Mouse (Mus musculus) CH12.LX (cell line): Measurements from ENCODE around the gene Prkcb. TPM values are rescaled to one million over a fixed set of nuclear protein-coding genes. Genes with fewer than 3 reads are reported as not detected.
A peak's percentile ranks its signal among the peaks of the same experiment; 100 is the strongest.

Source experiments
- DNase-seq: peaks from one replicate; pipeline ENCODE4 v3.0.0-alpha.2; 2013; ENCODE audit errors: extremely low read depth
- H3K27ac ChIP-seq: 2 replicates; pipeline ENCODE4 v1.5.1; 2012; ENCODE audit warnings: low read depth, mild to moderate bottlenecking, control low read depth, moderate library complexity; ENCODE audit not compliant: insufficient read depth
- H3K27me3 ChIP-seq: replicated peaks from 2 replicates; pipeline ENCODE3; 2012; ENCODE audit warnings: inconsistent platforms
- H3K36me3 ChIP-seq, 2 experiments: replicated peaks in 1 of 2; 2 replicates each; pipeline versions ENCODE3 to v1.6.1; 2012; ENCODE audit warnings: inconsistent platforms in 1 of 2, low read length in 1 of 2, mild to moderate bottlenecking in 1 of 2, mixed read lengths in 1 of 2, moderate library complexity in 1 of 2; ENCODE audit not compliant: control insufficient read depth in 1 of 2, insufficient read depth in 1 of 2
- H3K4me1 ChIP-seq, 2 experiments: 2 replicates each; pipeline ENCODE4 v1.6.1; 2012; ENCODE audit warnings: inconsistent platforms in 1 of 2, moderate library complexity in 1 of 2; ENCODE audit not compliant: insufficient read depth in 2 of 2, control insufficient read depth in 1 of 2
- H3K4me2 ChIP-seq: 2 replicates; pipeline ENCODE4 v1.6.1; 2012; ENCODE audit warnings: low read depth, mild to moderate bottlenecking, control low read depth; ENCODE audit not compliant: poor library complexity, insufficient read depth, severe bottlenecking
- H3K4me3 ChIP-seq, 3 experiments: fragments of 150-350 bp in 1 of 3; sonication (generic) in 1 of 3; replicated peaks in 1 of 3; 2 replicates each; pipeline versions ENCODE3 to v1.5.1; 2011 to 2012; ENCODE audit warnings: low read depth in 2 of 3, low read length in 2 of 3, mild to moderate bottlenecking in 2 of 3, moderate library complexity in 2 of 3, control low read depth in 1 of 3, improper control_type of control experiment in 1 of 3, inconsistent platforms in 1 of 3, mixed read lengths in 1 of 3; ENCODE audit not compliant: poor library complexity in 1 of 3
- H3K79me2 ChIP-seq: replicated peaks from 2 replicates; pipeline ENCODE4 v1.6.1; 2012; ENCODE audit warnings: mild to moderate bottlenecking, moderate library complexity; ENCODE audit not compliant: control insufficient read depth, poor library complexity, insufficient read depth, severe bottlenecking; ENCODE audit errors: extremely low read depth
- H3K9ac ChIP-seq: 2 replicates; pipeline ENCODE4 v1.6.1; 2012; ENCODE audit warnings: low read depth, mild to moderate bottlenecking, control low read depth, moderate library complexity; ENCODE audit not compliant: insufficient read depth
- H3K9me3 ChIP-seq: replicated peaks from 2 replicates; pipeline ENCODE3; 2012; ENCODE audit warnings: low read length, inconsistent platforms, mixed read lengths
- BHLHE40 ChIP-seq: IDR thresholded peaks from 2 replicates; pipeline ENCODE4 v1.6.1; 2011; ENCODE audit warnings: mild to moderate bottlenecking, low read depth, low read length, improper control_type of control experiment
- EP300 ChIP-seq: IDR thresholded peaks from 2 replicates; pipeline ENCODE4 v1.6.1; 2011; ENCODE audit warnings: low read length, improper control_type of control experiment
- ETS1 ChIP-seq: conservative IDR thresholded peaks from 2 replicates; pipeline ENCODE4 v1.6.1; 2012; ENCODE audit warnings: low read depth, mild to moderate bottlenecking, inconsistent platforms, low read length, improper control_type of control experiment, moderate library complexity
- HCFC1 ChIP-seq: IDR thresholded peaks from 2 replicates; pipeline ENCODE4 v1.6.1; 2012; ENCODE audit warnings: low read depth, mild to moderate bottlenecking, inconsistent platforms, low read length, improper control_type of control experiment
- IRF4 ChIP-seq: IDR thresholded peaks from 2 replicates; pipeline ENCODE4 v1.6.1; 2014; ENCODE audit warnings: low read depth, mild to moderate bottlenecking, inconsistent platforms, low read length, improper control_type of control experiment
- MAX ChIP-seq: IDR thresholded peaks from 2 replicates; pipeline ENCODE4 v1.6.1; 2011; ENCODE audit warnings: low read length, improper control_type of control experiment
- MAZ ChIP-seq: IDR thresholded peaks from 2 replicates; pipeline ENCODE4 v1.6.1; 2012; ENCODE audit warnings: low read depth, mild to moderate bottlenecking, inconsistent platforms, low read length, improper control_type of control experiment, moderate library complexity
- MEF2A ChIP-seq: IDR thresholded peaks from 2 replicates; pipeline ENCODE4 v1.6.1; 2014; ENCODE audit warnings: low read depth, mild to moderate bottlenecking, inconsistent platforms, low read length, improper control_type of control experiment, borderline replicate concordance
- MXI1 ChIP-seq: IDR thresholded peaks from 2 replicates; pipeline ENCODE4 v1.6.1; 2011; ENCODE audit warnings: mild to moderate bottlenecking, low read depth, low read length, improper control_type of control experiment
- NELFE ChIP-seq: IDR thresholded peaks from 2 replicates; pipeline ENCODE4 v1.6.1; 2011; ENCODE audit warnings: low read depth, low read length, improper control_type of control experiment
- NRF1 ChIP-seq: IDR thresholded peaks from 2 replicates; pipeline ENCODE4 v1.6.1; 2014; ENCODE audit warnings: low read depth, mild to moderate bottlenecking, inconsistent platforms, low read length, improper control_type of control experiment, moderate library complexity
- POLR2A ChIP-seq: IDR thresholded peaks from 2 replicates; pipeline ENCODE4 v1.6.1; 2011; ENCODE audit warnings: low read depth, mild to moderate bottlenecking, improper control_type of control experiment, low read length
- RAD21 ChIP-seq: IDR thresholded peaks from 2 replicates; pipeline ENCODE4 v1.6.1; 2011; ENCODE audit warnings: low read depth, mild to moderate bottlenecking, low read length, improper control_type of control experiment, moderate library complexity
- SIN3A ChIP-seq: IDR thresholded peaks from 2 replicates; pipeline ENCODE4 v1.6.1; 2012; ENCODE audit warnings: low read length, improper control_type of control experiment, inconsistent platforms
- SMC3 ChIP-seq: IDR thresholded peaks from 2 replicates; pipeline ENCODE4 v1.6.1; 2011; ENCODE audit warnings: low read depth, low read length, improper control_type of control experiment
- TBP ChIP-seq: conservative IDR thresholded peaks from 2 replicates; pipeline ENCODE4 v1.6.1; 2011; ENCODE audit warnings: low read depth, low read length, improper control_type of control experiment
- TCF12 ChIP-seq: IDR thresholded peaks from 2 replicates; pipeline ENCODE4 v1.6.1; 2014; ENCODE audit warnings: low read depth, mild to moderate bottlenecking, inconsistent platforms, low read length, improper control_type of control experiment
- UBTF ChIP-seq: IDR thresholded peaks from 2 replicates; pipeline ENCODE4 v1.6.1; 2012; ENCODE audit warnings: low read depth, mild to moderate bottlenecking, inconsistent platforms, low read length, improper control_type of control experiment, moderate library complexity
- USF1 ChIP-seq: IDR thresholded peaks from 2 replicates; pipeline ENCODE4 v1.6.1; 2014; ENCODE audit warnings: low read depth, mild to moderate bottlenecking, inconsistent platforms, low read length, improper control_type of control experiment
- USF2 ChIP-seq: conservative IDR thresholded peaks from 2 replicates; pipeline ENCODE4 v1.6.1; 2011; ENCODE audit warnings: low read depth, low read length, improper control_type of control experiment
- ZC3H11A ChIP-seq: IDR thresholded peaks from 2 replicates; pipeline ENCODE4 v1.6.1; 2012; ENCODE audit warnings: low read depth, mild to moderate bottlenecking, inconsistent platforms, low read length, improper control_type of control experiment
- ZNF384 ChIP-seq: IDR thresholded peaks from 2 replicates; pipeline ENCODE4 v1.6.1; 2012; ENCODE audit warnings: low read depth, low read length, improper control_type of control experiment, inconsistent platforms
- dilution Hi-C: fragments of 300-500 bp; cut with MboI; formaldehyde crosslinking; loops from 2 replicates; pipeline ENCODE4 v1.14.3; 2020; ENCODE audit warnings: low sequenced_read_pairs; ENCODE audit not compliant: extremely low pct_unique_long_range_greater_than_20kb, extremely low pct_ligation_motif_present
- in situ Hi-C: fragments of 300-500 bp; cut with MboI; formaldehyde crosslinking; loops from 3 replicates; pipeline ENCODE4 v1.14.3; 2019; ENCODE audit warnings: low sequenced_read_pairs, low pct_ligation_motif_present, low pct_unique_long_range_greater_than_20kb, mixed read lengths
- polyA plus RNA-seq: library from polyadenylated mRNA; unstranded; fragments of >175 nt; gene quantifications from 2 replicates; pipeline ENCODE4 v1.2.1, GENCODE M21; 2012; ENCODE audit warnings: low read depth; ENCODE audit not compliant: insufficient read length
- total RNA-seq, 2 experiments: library from RNA; depleted of rRNA; stranded (reverse); fragments of 300-350 nt in 1 of 2; fragments of >200 nt in 1 of 2; gene quantifications; 2 replicates each; pipeline ENCODE4 v1.2.3; 2012 to 2014

Prkcb gene
- total and polyA plus RNA-seq, 3 experiments: 323 to 463 (median 337) TPM

- peak; percentile 70 for DNase-seq
- Histone ChIP-seq H3K9me3 (no peaks in the 10 kb centered on the region), H3K4me2 (peak overlapping the region; percentile 34)
Observed at GRCm38 (mm10) chr7:122390200-122390599, 101.6 kb downstream of the Prkcb start.

GRCm38 (mm10) chr7:122390683-122391082 lies 102.1 kb downstream of the Prkcb start:
- Histone ChIP-seq H3K79me2 (peaks cover 63% of the 10 kb centered on the region), H3K9ac (peak overlapping the region; percentile 39; the same call in 1 of the 2 replicates), H3K9me3 (no peaks in the 10 kb centered on the region), H3K4me3 (no peak overlapping the region), H3K27me3 (no peaks in the 10 kb centered on the region), H3K36me3 (peaks cover 5 to 25% of the 10 kb centered on the region in 2 experiments), H3K4me2 (peak overlapping the region; percentile 34), H3K27ac (peak overlapping the region; percentile 99), H3K4me1 (peaks cover 49 to 90% of the 10 kb centered on the region in 2 experiments)
- DNase-seq: peak; percentile 72
- no peak for TF ChIP-seq ZNF384
- TF ChIP-seq EP300: peak; percentile 65; the same call in 1 of the 2 replicates
- TF ChIP-seq TCF12: peak; percentile 83; the same call in 1 of the 2 replicates
- TF ChIP-seq ETS1: peak; percentile 91
- TF ChIP-seq HCFC1: no peak
- TF ChIP-seq MXI1: no peak
- no peak for TF ChIP-seq NRF1
- TF ChIP-seq BHLHE40: 0 out of 2 replicates have a peak, but pooled peaks have one; percentile 13
- peak; percentile 62; the same call in 1 of the 2 replicates for TF ChIP-seq IRF4
- no peak for TF ChIP-seq SMC3
- TF ChIP-seq MAX: 0 out of 2 replicates have a peak, but pooled peaks have one; percentile 50
- no peak for TF ChIP-seq ZC3H11A
- in situ Hi-C loops (loop anchor here (5.0 kb wide), 1 partner anchor 83 kb away; no protein-coding TSS in a partner anchor), dilution Hi-C loops (no loop called here)

More at GRCm38 (mm10) chr7:122390200-122390599, 101.6 kb downstream of the Prkcb start:
- peaks cover 67% of the 10 kb centered on the region for H3K79me2 ChIP-seq
- H3K36me3 ChIP-seq: peaks cover 6 to 30% of the 10 kb centered on the region in 2 experiments
- dilution Hi-C loops (no loop called here), in situ Hi-C loops (loop anchor here (5.0 kb wide), 1 partner anchor 83 kb away; no protein-coding TSS in a partner anchor)
- peaks cover 49 to 90% of the 10 kb centered on the region in 2 experiments for H3K4me1 ChIP-seq
- peak overlapping the region; percentile 99 for H3K27ac ChIP-seq
- peak overlapping the region in 1 of 3 experiments; percentile 58 for H3K4me3 ChIP-seq
- H3K9ac ChIP-seq: peak overlapping the region; percentile 39; the same call in 1 of the 2 replicates
- no peaks in the 10 kb centered on the region for H3K27me3 ChIP-seq
- TF ChIP-seq USF2 (peak; percentile 78), UBTF (no peak), RAD21 (no peak), USF1 (peak; percentile 80), ETS1 (peak; percentile 37; the same call in 1 of the 2 replicates), SIN3A (no peak), NELFE (no peak), TBP (peak; percentile 76), MAX (peak; percentile 53), TCF12 (peak; percentile 35; the same call in 1 of the 2 replicates), BHLHE40 (peak; percentile 46; the same call in 1 of the 2 replicates), SMC3 (no peak), POLR2A (peak; percentile 5; the same call in 1 of the 2 replicates), EP300 (no peak; the same call in 1 of the 2 replicates), NRF1 (no peak), MAZ (no peak), MEF2A (0 out of 2 replicates have a peak, but pooled peaks have one; percentile 4), ZC3H11A (no peak)
